Mouse (Mus musculus): ENCODE measurements at regions not wholly inside any gene's neighbourhood (a gene's known extent, or its start where the extent isn't known, plus 50 kb on each side); places are given as distances from the start of the nearest gene placed in this dataset.

- Histone ChIP-seq H3K4me1 (peaks cover 10% of the 10 kb centered on the region; the same call in 1 of the 2 replicates), H3K4me3 (replicated peaks) (no peak overlapping the region), H3K9ac (replicated peaks) (no peak overlapping the region), H3K36me3 (no peaks in the 10 kb centered on the region), H3K9me3 (replicated peaks) (no peaks in the 10 kb centered on the region), H3K27ac (replicated peaks) (no peak overlapping the region), H3K4me2 (no peak overlapping the region), H3K27me3 (replicated peaks) (no peaks in the 10 kb centered on the region)
- ATAC-seq (ENCODE audit: low FRiP score): no peak
- 30% methylated on average over 3 of the region's 3 CpGs for WGBS
Observed at GRCm38 (mm10) chr1:169140056-169140455, 391.2 kb downstream of the Nuf2 start.

- ATAC-seq (ENCODE audit: low FRiP score): no peak
- H3K27ac ChIP-seq (replicated peaks): no peak overlapping the region
- H3K4me3 ChIP-seq (replicated peaks): no peak overlapping the region
- no peaks in the 10 kb centered on the region for H3K36me3 ChIP-seq
- H3K27me3 ChIP-seq (replicated peaks): no peaks in the 10 kb centered on the region
- H3K4me2 ChIP-seq: no peak overlapping the region
- H3K9ac ChIP-seq (replicated peaks): no peak overlapping the region
- 31% methylated on average over 5 of the region's 5 CpGs for WGBS
- H3K9me3 ChIP-seq (replicated peaks): no peaks in the 10 kb centered on the region
- H3K4me1 ChIP-seq: peaks cover 10% of the 10 kb centered on the region; the same call in 1 of the 2 replicates
Observed at GRCm38 (mm10) chr1:169139507-169139906, 391.8 kb downstream of the Nuf2 start.

GRCm38 (mm10) chr1:169139184-169139486 is 392.1 kb downstream of the Nuf2 start:
- 18% methylated on average over 2 of the region's 2 CpGs for WGBS
- no peak overlapping the region for H3K4me2 ChIP-seq
- no peaks in the 10 kb centered on the region for H3K36me3 ChIP-seq
- no peaks in the 10 kb centered on the region for H3K27me3 ChIP-seq (replicated peaks)
- H3K4me1 ChIP-seq: peaks cover 10% of the 10 kb centered on the region; the same call in 1 of the 2 replicates
- H3K27ac ChIP-seq (replicated peaks): no peak overlapping the region
- H3K9me3 ChIP-seq (replicated peaks): no peaks in the 10 kb centered on the region
- H3K4me3 ChIP-seq (replicated peaks): no peak overlapping the region
- H3K9ac ChIP-seq (replicated peaks): no peak overlapping the region
- ATAC-seq (ENCODE audit: low FRiP score): no peak

GRCm38 (mm10) chr1:169138404-169139183 is 392.7 kb downstream of the Nuf2 start:
- ATAC-seq (ENCODE audit: low FRiP score): no peak
- Histone ChIP-seq H3K27me3 (replicated peaks) (no peaks in the 10 kb centered on the region), H3K9ac (replicated peaks) (no peak overlapping the region), H3K4me3 (replicated peaks) (no peak overlapping the region), H3K36me3 (no peaks in the 10 kb centered on the region), H3K4me1 (peaks cover 10% of the 10 kb centered on the region; the same call in 1 of the 2 replicates), H3K27ac (replicated peaks) (no peak overlapping the region), H3K4me2 (no peak overlapping the region), H3K9me3 (replicated peaks) (no peaks in the 10 kb centered on the region)
- WGBS: 20% methylated on average over 6 of the region's 6 CpGs

GRCm38 (mm10) chr1:169135542-169135941 is 395.7 kb downstream of the Nuf2 start:
- Histone ChIP-seq H3K27ac (replicated peaks) (no peak overlapping the region), H3K4me1 (peaks cover 10% of the 10 kb centered on the region; the same call in 1 of the 2 replicates), H3K4me2 (no peak overlapping the region), H3K27me3 (replicated peaks) (no peaks in the 10 kb centered on the region), H3K9me3 (replicated peaks) (no peaks in the 10 kb centered on the region), H3K4me3 (replicated peaks) (no peak overlapping the region), H3K36me3 (no peaks in the 10 kb centered on the region), H3K9ac (replicated peaks) (no peak overlapping the region)
- no peak for ATAC-seq (ENCODE audit: low FRiP score)

- Histone ChIP-seq H3K36me3 (no peaks in the 10 kb centered on the region), H3K4me3 (replicated peaks) (no peak overlapping the region), H3K9ac (replicated peaks) (no peak overlapping the region), H3K27me3 (replicated peaks) (no peaks in the 10 kb centered on the region), H3K9me3 (replicated peaks) (no peaks in the 10 kb centered on the region), H3K4me1 (peaks cover 4% of the 10 kb centered on the region; the same call in 1 of the 2 replicates), H3K27ac (replicated peaks) (no peak overlapping the region), H3K4me2 (no peak overlapping the region)
- ATAC-seq (ENCODE audit: low FRiP score): no peak
- WGBS: 49% methylated on average over 4 of the region's 4 CpGs
Observed at GRCm38 (mm10) chr1:169103669-169104068, 427.6 kb downstream of the Nuf2 start.

GRCm38 (mm10) chr1:169103113-169103512 is 428.2 kb downstream of the Nuf2 start:
- Histone ChIP-seq H3K9me3 (replicated peaks) (no peaks in the 10 kb centered on the region), H3K4me2 (no peak overlapping the region), H3K27ac (replicated peaks) (no peak overlapping the region), H3K9ac (replicated peaks) (no peak overlapping the region), H3K27me3 (replicated peaks) (no peaks in the 10 kb centered on the region), H3K4me1 (peaks cover 4% of the 10 kb centered on the region; the same call in 1 of the 2 replicates), H3K36me3 (no peaks in the 10 kb centered on the region), H3K4me3 (replicated peaks) (no peak overlapping the region)
- no peak for ATAC-seq (ENCODE audit: low FRiP score)
- WGBS: 59% methylated on average over 2 of the region's 2 CpGs

- H3K9me3 ChIP-seq (replicated peaks): no peaks in the 10 kb centered on the region
Observed at GRCm38 (mm10) chr1:169099221-169099620, 432.0 kb downstream of the Nuf2 start.

GRCm38 (mm10) chr1:169096737-169097136 is 434.5 kb downstream of the Nuf2 start:
- Histone ChIP-seq H3K36me3 (no peaks in the 10 kb centered on the region), H3K9me3 (replicated peaks) (no peaks in the 10 kb centered on the region), H3K27me3 (replicated peaks) (no peaks in the 10 kb centered on the region), H3K4me2 (no peak overlapping the region), H3K9ac (replicated peaks) (no peak overlapping the region), H3K4me3 (replicated peaks) (no peak overlapping the region), H3K27ac (replicated peaks) (no peak overlapping the region), H3K4me1 (peaks cover 7% of the 10 kb centered on the region; the same call in 1 of the 2 replicates)
- WGBS: 82% methylated on average over 5 of the region's 5 CpGs
- no peak for ATAC-seq (ENCODE audit: low FRiP score)

More at GRCm38 (mm10) chr1:169099221-169099620, 432.0 kb downstream of the Nuf2 start:
- Histone ChIP-seq H3K4me1 (peaks cover 4% of the 10 kb centered on the region; the same call in 1 of the 2 replicates), H3K27ac (replicated peaks) (no peak overlapping the region), H3K36me3 (no peaks in the 10 kb centered on the region), H3K4me3 (replicated peaks) (no peak overlapping the region), H3K27me3 (replicated peaks) (no peaks in the 10 kb centered on the region), H3K4me2 (no peak overlapping the region), H3K9ac (replicated peaks) (no peak overlapping the region)
- 74% methylated on average over 5 of the region's 5 CpGs for WGBS
- no peak for ATAC-seq (ENCODE audit: low FRiP score)

- 42% methylated on average over 3 of the region's 3 CpGs for WGBS
- H3K36me3 ChIP-seq: no peaks in the 10 kb centered on the region
- no peaks in the 10 kb centered on the region for H3K9me3 ChIP-seq (replicated peaks)
- peaks cover 7% of the 10 kb centered on the region; the same call in 1 of the 2 replicates for H3K4me1 ChIP-seq
- no peak overlapping the region for H3K4me2 ChIP-seq
- no peak overlapping the region for H3K9ac ChIP-seq (replicated peaks)
- peak; percentile 84 for ATAC-seq (ENCODE audit: low FRiP score)
- no peaks in the 10 kb centered on the region for H3K27me3 ChIP-seq (replicated peaks)
- H3K4me3 ChIP-seq (replicated peaks): no peak overlapping the region
- H3K27ac ChIP-seq (replicated peaks): no peak overlapping the region
Observed at GRCm38 (mm10) chr1:169093602-169094354, 437.5 kb downstream of the Nuf2 start.

GRCm38 (mm10) chr1:169086032-169086431 is 445.2 kb downstream of the Nuf2 start:
- H3K4me2 ChIP-seq: no peak overlapping the region
- no peaks in the 10 kb centered on the region for H3K4me1 ChIP-seq
- WGBS: 29% methylated on average over 3 of the region's 3 CpGs
- no peaks in the 10 kb centered on the region for H3K9me3 ChIP-seq (replicated peaks)
- no peaks in the 10 kb centered on the region for H3K36me3 ChIP-seq
- no peak for ATAC-seq (ENCODE audit: low FRiP score)
- no peak overlapping the region for H3K27ac ChIP-seq (replicated peaks)
- no peak overlapping the region for H3K4me3 ChIP-seq (replicated peaks)
- no peak overlapping the region for H3K9ac ChIP-seq (replicated peaks)
- H3K27me3 ChIP-seq (replicated peaks): no peaks in the 10 kb centered on the region

GRCm38 (mm10) chr1:169080686-169081085 is 450.6 kb downstream of the Nuf2 start:
- Histone ChIP-seq H3K27me3 (replicated peaks) (no peaks in the 10 kb centered on the region), H3K36me3 (no peaks in the 10 kb centered on the region), H3K4me1 (0 out of 2 replicates have a peak, but pooled peaks cover 2% of the 10 kb centered on the region), H3K27ac (replicated peaks) (no peak overlapping the region), H3K9ac (replicated peaks) (no peak overlapping the region), H3K4me3 (replicated peaks) (no peak overlapping the region), H3K9me3 (replicated peaks) (no peaks in the 10 kb centered on the region), H3K4me2 (no peak overlapping the region)
- ATAC-seq (ENCODE audit: low FRiP score): no peak
- WGBS: 83% methylated on average over 1 of the region's 1 CpGs

Data from neural tube, embryonic 15.5 days (tissue).